Mouse (Mus musculus) kidney, embryonic 14.5 days (tissue): ENCODE measurements around the gene Icam4. TPM values are rescaled to one million over a fixed set of nuclear protein-coding genes. Genes with fewer than 3 reads are reported as not detected.

Experiments used
- ATAC-seq: fragments of 200-750 bp; cut with Nextera tagmentation; 2 replicates; pipeline ENCODE4 v1.8.0; 2017; ENCODE audit warnings: moderate number of reproducible peaks, mild to moderate bottlenecking, moderate TSS enrichment, moderate library complexity; ENCODE audit not compliant: low FRiP score, low TSS enrichment
- H3K27ac ChIP-seq: fragments of 300-500 bp; sonication (generic); 2 replicates; pipeline ENCODE4 v1.5.1; 2014; ENCODE audit warnings: low read depth, mild to moderate bottlenecking, low read length, moderate library complexity, mixed read lengths
- H3K27me3 ChIP-seq: fragments of 300-500 bp; sonication (generic); 2 replicates; pipeline ENCODE4 v1.6.1; 2014; ENCODE audit warnings: mild to moderate bottlenecking, low read length; ENCODE audit not compliant: control insufficient read depth, insufficient read depth
- H3K36me3 ChIP-seq: fragments of 300-500 bp; sonication (generic); 2 replicates; pipeline ENCODE4 v1.6.1; 2014; ENCODE audit warnings: low read length, mixed read lengths; ENCODE audit not compliant: control insufficient read depth, insufficient read depth
- H3K4me1 ChIP-seq: fragments of 300-500 bp; sonication (generic); 2 replicates; pipeline ENCODE4 v1.6.1; 2014; ENCODE audit warnings: low read length, mixed read lengths; ENCODE audit not compliant: control insufficient read depth, insufficient read depth
- H3K4me2 ChIP-seq: fragments of 300-500 bp; sonication (generic); replicated peaks from 2 replicates; pipeline ENCODE4 v1.6.1; 2014; ENCODE audit warnings: low read depth, mild to moderate bottlenecking, low read length
- H3K4me3 ChIP-seq: fragments of 300-500 bp; sonication (generic); 2 replicates; pipeline ENCODE4 v1.5.1; 2014; ENCODE audit warnings: mild to moderate bottlenecking, low read length
- H3K9ac ChIP-seq: fragments of 300-500 bp; sonication (generic); 2 replicates; pipeline ENCODE4 v1.6.1; 2014; ENCODE audit warnings: low read depth, mild to moderate bottlenecking, low read length, moderate library complexity
- H3K9me3 ChIP-seq: fragments of 300-500 bp; sonication (generic); 2 replicates; pipeline ENCODE4 v1.6.1; 2016; ENCODE audit warnings: low read length; ENCODE audit not compliant: control insufficient read depth
- WGBS: fragments of 180-500 bp; shearing (Covaris S2); extraction: QIAGEN DNeasy Blood & Tissue Kit; methylation state at CpG from one replicate; pipeline ENCODE4 v1.1.7; 2014; 5-methylcytosine and 5-hydroxymethylcytosine counted together
- polyA plus RNA-seq: library from polyadenylated mRNA; unstranded; fragments of >200 nt; fragmentation: Nextera tagmentation; extraction: Ambion mirVana; gene quantifications from 2 replicates; pipeline ENCODE4 v1.2.1, GENCODE M21; 2014

Gene Icam4
- polyA plus RNA-seq, 1 experiment from 2014 or later, result 0.45 TPM

- WGBS, result 2% methylated on average over 17 of the region's 17 CpGs
- no peak for ATAC-seq
- peaks cover 31% of the 10 kb centered on the region for H3K27me3 ChIP-seq
- H3K4me2 ChIP-seq, result peak overlapping the region; percentile 69
- no peak overlapping the region; the same call in 1 of the 2 replicates for H3K9ac ChIP-seq
- H3K4me3 ChIP-seq, result peak overlapping the region; percentile 42
- H3K36me3 ChIP-seq, result no peaks in the 10 kb centered on the region
- no peak overlapping the region for H3K27ac ChIP-seq
- H3K4me1 ChIP-seq, result peaks cover 14% of the 10 kb centered on the region; the same call in 1 of the 2 replicates
- no peaks in the 10 kb centered on the region for H3K9me3 ChIP-seq
Observed at GRCm38 (mm10) chr9:21016331-21017176, 12.6 kb upstream of the Icam4 start.

- peaks cover 14% of the 10 kb centered on the region; the same call in 1 of the 2 replicates for H3K4me1 ChIP-seq
- 35% methylated on average over 4 of the region's 4 CpGs for WGBS
- H3K27me3 ChIP-seq, result peaks cover 31% of the 10 kb centered on the region
- no peaks in the 10 kb centered on the region for H3K9me3 ChIP-seq
- ATAC-seq, result no peak
- H3K9ac ChIP-seq, result no peak overlapping the region; the same call in 1 of the 2 replicates
- H3K4me3 ChIP-seq, result peak overlapping the region; percentile 42; the same call in 1 of the 2 replicates
- H3K36me3 ChIP-seq, result no peaks in the 10 kb centered on the region
- H3K27ac ChIP-seq, result no peak overlapping the region
- H3K4me2 ChIP-seq, result peak overlapping the region; percentile 19
Observed at GRCm38 (mm10) chr9:21017177-21017575, 12.0 kb upstream of the Icam4 start.

- peaks cover 14% of the 10 kb centered on the region; the same call in 1 of the 2 replicates for H3K4me1 ChIP-seq
- peaks cover 31% of the 10 kb centered on the region for H3K27me3 ChIP-seq
- no peak overlapping the region for H3K27ac ChIP-seq
- no peaks in the 10 kb centered on the region for H3K9me3 ChIP-seq
- no peak overlapping the region for H3K4me2 ChIP-seq
- ATAC-seq, result no peak
- no peaks in the 10 kb centered on the region for H3K36me3 ChIP-seq
- WGBS, result 75% methylated on average over 2 of the region's 2 CpGs
- H3K9ac ChIP-seq, result no peak overlapping the region
- H3K4me3 ChIP-seq, result no peak overlapping the region
Observed at GRCm38 (mm10) chr9:21018600-21018999, 10.6 kb upstream of the Icam4 start.

GRCm38 (mm10) chr9:21021363-21021762, 7.8 kb upstream of the Icam4 start:
- Histone ChIP-seq H3K27me3 (peaks cover 22% of the 10 kb centered on the region), H3K27ac (no peak overlapping the region), H3K9ac (no peak overlapping the region), H3K4me2 (no peak overlapping the region), H3K4me3 (no peak overlapping the region), H3K36me3 (no peaks in the 10 kb centered on the region), H3K9me3 (no peaks in the 10 kb centered on the region), H3K4me1 (no peaks in the 10 kb centered on the region)
- no peak for ATAC-seq
- 73% methylated on average over 3 of the region's 3 CpGs for WGBS

GRCm38 (mm10) chr9:21022288-21022687, 6.9 kb upstream of the Icam4 start:
- Histone ChIP-seq H3K9me3 (no peaks in the 10 kb centered on the region), H3K4me1 (no peaks in the 10 kb centered on the region), H3K4me2 (no peak overlapping the region), H3K27ac (no peak overlapping the region), H3K9ac (no peak overlapping the region), H3K4me3 (no peak overlapping the region), H3K36me3 (no peaks in the 10 kb centered on the region), H3K27me3 (peaks cover 13% of the 10 kb centered on the region)
- WGBS, result 63% methylated on average over 6 of the region's 6 CpGs
- no peak for ATAC-seq

GRCm38 (mm10) chr9:21022726-21023125, 6.4 kb upstream of the Icam4 start:
- Histone ChIP-seq H3K9ac (no peak overlapping the region), H3K36me3 (no peaks in the 10 kb centered on the region), H3K27ac (no peak overlapping the region), H3K9me3 (no peaks in the 10 kb centered on the region), H3K4me3 (no peak overlapping the region), H3K27me3 (peaks cover 10% of the 10 kb centered on the region), H3K4me2 (no peak overlapping the region), H3K4me1 (no peaks in the 10 kb centered on the region)
- no peak for ATAC-seq
- WGBS, result 76% methylated on average over 1 of the region's 1 CpGs

- Histone ChIP-seq H3K27me3 (peaks cover 15% of the 10 kb centered on the region), H3K4me3 (no peak overlapping the region)
Observed at GRCm38 (mm10) chr9:21025258-21025810, 3.8 kb upstream of the Icam4 start.

GRCm38 (mm10) chr9:21026849-21027248, 2.3 kb upstream of the Icam4 start:
- Histone ChIP-seq H3K9me3 (no peaks in the 10 kb centered on the region), H3K4me3 (no peak overlapping the region), H3K36me3 (no peaks in the 10 kb centered on the region), H3K9ac (no peak overlapping the region), H3K27me3 (peaks cover 19% of the 10 kb centered on the region), H3K27ac (no peak overlapping the region), H3K4me2 (no peak overlapping the region), H3K4me1 (peaks cover 17% of the 10 kb centered on the region)
- 80% methylated on average over 12 of the region's 12 CpGs for WGBS
- ATAC-seq, result no peak

More at GRCm38 (mm10) chr9:21025258-21025810, 3.8 kb upstream of the Icam4 start:
- H3K4me1 ChIP-seq, result peaks cover 11% of the 10 kb centered on the region
- 70% methylated on average over 19 of the region's 19 CpGs for WGBS
- H3K4me2 ChIP-seq, result no peak overlapping the region
- H3K9me3 ChIP-seq, result no peaks in the 10 kb centered on the region
- no peak overlapping the region for H3K9ac ChIP-seq
- ATAC-seq, result no peak
- H3K36me3 ChIP-seq, result no peaks in the 10 kb centered on the region
- no peak overlapping the region for H3K27ac ChIP-seq

- H3K4me2 ChIP-seq, result no peak overlapping the region
- H3K4me3 ChIP-seq, result no peak overlapping the region
- peaks cover 27% of the 10 kb centered on the region for H3K4me1 ChIP-seq
- no peak overlapping the region for H3K27ac ChIP-seq
- no peak overlapping the region for H3K9ac ChIP-seq
- H3K36me3 ChIP-seq, result no peaks in the 10 kb centered on the region
- WGBS, result 52% methylated on average over 8 of the region's 8 CpGs
- H3K9me3 ChIP-seq, result no peaks in the 10 kb centered on the region
- peaks cover 29% of the 10 kb centered on the region for H3K27me3 ChIP-seq
- no peak for ATAC-seq
Observed at GRCm38 (mm10) chr9:21027774-21028290, 1.3 kb upstream of the Icam4 start.
